Mouse (Mus musculus) kidney, postnatal 0 days (tissue): ENCODE data around the gene Setd6. TPM values are rescaled to one million over a fixed set of nuclear protein-coding genes. Genes with fewer than 3 reads are reported as not detected.

Experiments used
- ATAC-seq: fragments of 200-750 bp; cut with Nextera tagmentation; replicated peaks from 2 replicates; pipeline ENCODE4 v1.8.0; 2017; ENCODE audit warnings: low read depth, moderate number of reproducible peaks, moderate TSS enrichment, moderate library complexity; ENCODE audit not compliant: low FRiP score
- DNase-seq: peaks from one replicate; pipeline ENCODE4 v3.0.0-alpha.2; 2016; ENCODE audit warnings: low spot score
- H3K27ac ChIP-seq: fragments of 300-500 bp; sonication (generic); 2 replicates; pipeline ENCODE4 v1.5.1; 2014; ENCODE audit warnings: mild to moderate bottlenecking
- H3K27me3 ChIP-seq: fragments of 300-500 bp; sonication (generic); 2 replicates; pipeline ENCODE4 v1.6.1; 2014; ENCODE audit warnings: low read length, mixed read lengths; ENCODE audit not compliant: insufficient read depth
- H3K36me3 ChIP-seq: fragments of 300-500 bp; sonication (generic); 2 replicates; pipeline ENCODE4 v1.6.1; 2014; ENCODE audit warnings: low read length, mixed read lengths; ENCODE audit not compliant: insufficient read depth
- H3K4me1 ChIP-seq: fragments of 300-500 bp; sonication (generic); replicated peaks from 2 replicates; pipeline ENCODE4 v1.6.1; 2014; ENCODE audit warnings: antibody characterized with exemption, low read length, mixed read lengths; ENCODE audit not compliant: insufficient read depth
- H3K4me2 ChIP-seq: fragments of 300-500 bp; sonication (generic); 2 replicates; pipeline ENCODE4 v1.6.1; 2014; ENCODE audit warnings: mild to moderate bottlenecking, low read length, moderate library complexity, mixed read lengths
- H3K4me3 ChIP-seq: fragments of 300-500 bp; sonication (generic); replicated peaks from 2 replicates; pipeline ENCODE4 v1.5.1; 2014; ENCODE audit warnings: low read depth, low read length
- H3K9ac ChIP-seq: fragments of 300-500 bp; sonication (generic); 2 replicates; pipeline ENCODE4 v1.6.1; 2014; ENCODE audit warnings: low read depth, low read length
- H3K9me3 ChIP-seq: fragments of 300-500 bp; sonication (generic); replicated peaks from 2 replicates; pipeline ENCODE4 v1.6.1; 2016; ENCODE audit warnings: low read length, inconsistent platforms, mixed read lengths
- CTCF ChIP-seq: IDR thresholded peaks from 2 replicates; pipeline ENCODE4 v1.5.1; 2016; ENCODE audit warnings: antibody characterized with exemption, low read depth, mild to moderate bottlenecking, moderate library complexity
- WGBS: fragments of 180-500 bp; shearing (Covaris S2); extraction: QIAGEN DNeasy Blood & Tissue Kit; methylation state at CpG from one replicate; pipeline ENCODE4 v1.1.7; 2014; 5-methylcytosine and 5-hydroxymethylcytosine counted together
- microRNA-seq: library from miRNA; unstranded; fragments of <30 nt; microRNA quantifications from one replicate; pipeline ENCODE4, GENCODE M21; 2016
- polyA plus RNA-seq: library from polyadenylated mRNA; unstranded; fragments of >200 nt; fragmentation: Nextera tagmentation; extraction: Ambion mirVana; gene quantifications from 2 replicates; pipeline ENCODE4 v1.2.1, GENCODE M21; 2015

Setd6 gene
- polyA plus RNA-seq, 1 experiment from 2014 or later, result 16.8 TPM

- Histone ChIP-seq H3K9me3 (no peaks in the 10 kb centered on the region), H3K27me3 (no peaks in the 10 kb centered on the region), H3K4me2 (no peak overlapping the region), H3K36me3 (peaks cover 46% of the 10 kb centered on the region), H3K9ac (no peak overlapping the region), H3K27ac (no peak overlapping the region), H3K4me3 (no peak overlapping the region), H3K4me1 (no peaks in the 10 kb centered on the region)
- DNase-seq, result no peak
- ATAC-seq, result no peak
- no peak for TF ChIP-seq CTCF
- 96% methylated on average over 1 of the region's 1 CpGs for WGBS
These were observed 36.2 kb downstream of the Setd6 start for GRCm38 (mm10) chr8:95751924-95752323.

GRCm38 (mm10) chr8:95760323-95760722, 44.6 kb downstream of the Setd6 start:
- ATAC-seq (no peak), DNase-seq (no peak)
- H3K4me2 ChIP-seq, result no peak overlapping the region
- H3K4me3 ChIP-seq, result no peak overlapping the region
- 89% methylated on average over 6 of the region's 6 CpGs for WGBS
- no peak for TF ChIP-seq CTCF
- no peaks in the 10 kb centered on the region for H3K4me1 ChIP-seq
- H3K27me3 ChIP-seq, result no peaks in the 10 kb centered on the region
- no peaks in the 10 kb centered on the region for H3K9me3 ChIP-seq
- no peak overlapping the region for H3K27ac ChIP-seq
- H3K36me3 ChIP-seq, result peaks cover 45% of the 10 kb centered on the region
- no peak overlapping the region for H3K9ac ChIP-seq

GRCm38 (mm10) chr8:95764133-95764532, 48.5 kb downstream of the Setd6 start:
- Histone ChIP-seq H3K27ac (no peak overlapping the region), H3K4me2 (no peak overlapping the region), H3K4me3 (no peak overlapping the region), H3K36me3 (peaks cover 68% of the 10 kb centered on the region), H3K27me3 (no peaks in the 10 kb centered on the region), H3K9ac (no peak overlapping the region), H3K4me1 (no peaks in the 10 kb centered on the region), H3K9me3 (no peaks in the 10 kb centered on the region)
- TF ChIP-seq CTCF, result 0 out of 2 replicates have a peak, but pooled peaks have one; percentile 4
- WGBS, result 88% methylated on average over 1 of the region's 1 CpGs
- DNase-seq (no peak), ATAC-seq (no peak)

Small RNA genes within 50 kb of the gene (microRNA-seq; reads per million reads assigned to microRNA genes)
- gene Mir7073, result 0.80 reads per million

Other genes with a start within 250 kb of the Setd6 start
- gene Csnk2a2, start 225.8 kb upstream of the Setd6 start, polyA plus RNA-seq, result 9.5 and 11.2 TPM in 2 replicates
- gene Ccdc113, start 181.8 kb upstream of the Setd6 start, polyA plus RNA-seq, result 1.5 and 2.2 TPM in 2 replicates
- not detected in 2 replicates for gene Prss54, start 139.5 kb upstream of the Setd6 start, polyA plus RNA-seq
- gene Gins3, start 82.4 kb upstream of the Setd6 start, polyA plus RNA-seq, result 9.9 and 11.5 TPM in 2 replicates
- gene Ndrg4, start 38.9 kb upstream of the Setd6 start, polyA plus RNA-seq, result 22.0 and 22.2 TPM in 2 replicates
- 28.7 and 34.9 TPM in 2 replicates for gene Cnot1, start 91.6 kb downstream of the Setd6 start, polyA plus RNA-seq
- 414 and 422 TPM in 2 replicates for gene Sap18b, start 109.5 kb downstream of the Setd6 start, polyA plus RNA-seq
- gene Slc38a7, start 137.7 kb downstream of the Setd6 start, polyA plus RNA-seq, result 12.6 and 12.9 TPM in 2 replicates
- gene Got2, start 172.7 kb downstream of the Setd6 start, polyA plus RNA-seq, result 266 and 295 TPM in 2 replicates